Mouse (Mus musculus): Measurements from ENCODE around the gene Anks1b. TPM values are rescaled to one million over a fixed set of nuclear protein-coding genes. Genes with fewer than 3 reads are reported as not detected.

Anks1b gene
- polyA plus RNA-seq, 2 experiments from 2014 or later: 0.19 TPM; not detected in 1

- ATAC-seq: no peak
Measured at GRCm38 (mm10) chr10:90169941-90170580, 296.8 kb downstream of the Anks1b start.

- ATAC-seq: no peak
Measured at GRCm38 (mm10) chr10:90190366-90190765, 317.1 kb downstream of the Anks1b start.

GRCm38 (mm10) chr10:90196936-90197335 lies 323.6 kb downstream of the Anks1b start:
- ATAC-seq: no peak

- no peak for ATAC-seq
Measured at GRCm38 (mm10) chr10:90210044-90210443, 336.7 kb downstream of the Anks1b start.

- no peak for ATAC-seq
Measured at GRCm38 (mm10) chr10:90220470-90220869, 347.2 kb downstream of the Anks1b start.

- no peak for ATAC-seq
Measured at GRCm38 (mm10) chr10:90222793-90223495, 349.6 kb downstream of the Anks1b start.

- no peak for ATAC-seq
Measured at GRCm38 (mm10) chr10:90235273-90235672, 362.0 kb downstream of the Anks1b start.

GRCm38 (mm10) chr10:90237290-90237689 lies 364.0 kb downstream of the Anks1b start:
- ATAC-seq: no peak

GRCm38 (mm10) chr10:90258944-90259714 lies 385.8 kb downstream of the Anks1b start:
- ATAC-seq: no peak

GRCm38 (mm10) chr10:90271321-90271720 lies 398.0 kb downstream of the Anks1b start:
- no peak for ATAC-seq

GRCm38 (mm10) chr10:90273311-90273710 lies 400.0 kb downstream of the Anks1b start:
- no peak for ATAC-seq

- no peak for ATAC-seq
Measured at GRCm38 (mm10) chr10:90286589-90286988, 413.3 kb downstream of the Anks1b start.

GRCm38 (mm10) chr10:90303249-90303648 lies 429.9 kb downstream of the Anks1b start:
- ATAC-seq: no peak

- ATAC-seq: no peak
Measured at GRCm38 (mm10) chr10:90306156-90306555, 432.8 kb downstream of the Anks1b start.

GRCm38 (mm10) chr10:90307931-90308555 lies 434.7 kb downstream of the Anks1b start:
- ATAC-seq: no peak

GRCm38 (mm10) chr10:90329781-90330180 lies 456.5 kb downstream of the Anks1b start:
- ATAC-seq: no peak

GRCm38 (mm10) chr10:90345394-90345793 lies 472.1 kb downstream of the Anks1b start:
- no peak for ATAC-seq

GRCm38 (mm10) chr10:90356258-90356657 lies 482.9 kb downstream of the Anks1b start:
- no peak for ATAC-seq

GRCm38 (mm10) chr10:90357169-90357907 lies 484.0 kb downstream of the Anks1b start:
- no peak for ATAC-seq

GRCm38 (mm10) chr10:90369015-90369414 lies 495.7 kb downstream of the Anks1b start:
- no peak for ATAC-seq

GRCm38 (mm10) chr10:90370751-90371150 lies 497.4 kb downstream of the Anks1b start:
- no peak for ATAC-seq

- ATAC-seq: no peak
Measured at GRCm38 (mm10) chr10:90373469-90373868, 500.2 kb downstream of the Anks1b start.
